In genomic region chr4:129416478-129416877, GRCm38 (mm10) we compare ENCODE assay signal across 16 mouse cellular contexts. TPM values are rescaled to one million over a fixed set of nuclear protein-coding genes. Genes with fewer than 3 reads are reported as not detected.
DNase-seq lines count a peak whose midpoint lies in the region; ATAC-seq lines count a peak whose summit lies in the region.
"Had no signal": no experiment of that assay in that cellular context is flagged by ENCODE, and none has a peak within 500 bp of the region (broad histone marks: within the 10 kb centered on the region; RNA-seq: fewer than 3 reads in every experiment).

No protein-coding gene starts in this region.

- H3K4me1 ChIP-seq in lung, embryonic 16.5 days (replicated peaks; ENCODE audit: control insufficient read depth, insufficient read depth, low read length) = no peaks in the 10 kb centered on the region
- H3K4me1 ChIP-seq in liver, embryonic 11.5 days (replicated peaks; ENCODE audit: control insufficient read depth, insufficient read depth, low read length) = peaks cover 10% of the 10 kb centered on the region
- H3K4me1 ChIP-seq in stomach, embryonic 16.5 days (ENCODE audit: control insufficient read depth, insufficient read depth, low read length) = no peaks in the 10 kb centered on the region
- H3K4me1 ChIP-seq in hindbrain, embryonic 10.5 days (replicated peaks) = no peaks in the 10 kb centered on the region
- H3K4me1 ChIP-seq: hindbrain, embryonic 13.5 days; neural tube, embryonic 12.5 days had no signal

- no peaks in the 10 kb centered on the region for H3K27me3 ChIP-seq in lung, embryonic 16.5 days (ENCODE audit: control insufficient read depth, insufficient read depth, low read depth, low read length)
- H3K27me3 ChIP-seq in liver, embryonic 11.5 days (replicated peaks; ENCODE audit: control insufficient read depth, insufficient read depth, low read length) = no peaks in the 10 kb centered on the region
- H3K27me3 ChIP-seq in stomach, embryonic 16.5 days (ENCODE audit: control insufficient read depth, insufficient read depth, low read length) = no peaks in the 10 kb centered on the region
- no peaks in the 10 kb centered on the region for H3K27me3 ChIP-seq in hindbrain, embryonic 10.5 days (ENCODE audit: insufficient read depth, poor library complexity, severe bottlenecking)
- H3K27me3 ChIP-seq: CH12.LX; hindbrain, embryonic 13.5 days; neural tube, embryonic 12.5 days had no signal

- no peak for ATAC-seq in lung, embryonic 16.5 days (ENCODE audit: low read depth)
- ATAC-seq in liver, embryonic 11.5 days (replicated peaks; ENCODE audit: low FRiP score) = peak; percentile 93
- peak; percentile 37; the same call in 1 of the 2 replicates for ATAC-seq in stomach, embryonic 16.5 days (ENCODE audit: insufficient read depth, low FRiP score)
- ATAC-seq: midbrain, embryonic 16.5 days had no signal

- DNase-seq in lung, postnatal 10 days = no peak
- peak; percentile 69 for DNase-seq in NIH3T3 (ENCODE audit: low read depth)
- DNase-seq in liver, embryonic 11.5 days (ENCODE audit: low spot score) = no peak
- DNase-seq in cerebellum, postnatal 10 days = no peak
- no peak for DNase-seq in hindbrain, embryonic 10.5 days (ENCODE audit: low spot score)
- DNase-seq: adrenal gland, postnatal 10 days; gastrocnemius, postnatal 10 days; kidney, adult 9 months had no signal

- 0 out of 2 replicates have a peak, but pooled peaks cover 2% of the 10 kb centered on the region for H3K9me3 ChIP-seq in lung, embryonic 16.5 days (ENCODE audit: control insufficient read depth, low read length)
- H3K9me3 ChIP-seq in liver, embryonic 11.5 days (ENCODE audit: control insufficient read depth, low read length) = peaks cover 3% of the 10 kb centered on the region; the same call in 1 of the 2 replicates
- no peaks in the 10 kb centered on the region for H3K9me3 ChIP-seq in stomach, embryonic 16.5 days (replicated peaks; ENCODE audit: control insufficient read depth, low read length)
- H3K9me3 ChIP-seq in hindbrain, embryonic 10.5 days = 0 out of 2 replicates have a peak, but pooled peaks cover 4% of the 10 kb centered on the region
- H3K9me3 ChIP-seq: hindbrain, embryonic 13.5 days; neural tube, embryonic 12.5 days had no signal

- 28% methylated on average over 5 of the region's 5 CpGs for WGBS in lung, embryonic 16.5 days
- 14% methylated on average over 5 of the region's 5 CpGs for WGBS in liver, embryonic 11.5 days
- 37% methylated on average over 5 of the region's 5 CpGs for WGBS in stomach, embryonic 16.5 days
- WGBS in hindbrain, embryonic 10.5 days = 80% methylated on average over 5 of the region's 5 CpGs

- H3K27ac ChIP-seq in lung, embryonic 16.5 days (ENCODE audit: low read length) = no peak overlapping the region
- peak overlapping the region; percentile 85 for H3K27ac ChIP-seq in liver, embryonic 11.5 days (ENCODE audit: low read depth, low read length)
- no peak overlapping the region for H3K27ac ChIP-seq in stomach, embryonic 16.5 days (ENCODE audit: low read length)
- no peak overlapping the region for H3K27ac ChIP-seq in hindbrain, embryonic 10.5 days
- H3K27ac ChIP-seq: hindbrain, embryonic 13.5 days; layer of hippocampus, adult 2 months; neural tube, embryonic 12.5 days had no signal

- H3K4me3 ChIP-seq in lung, embryonic 16.5 days (ENCODE audit: low read length) = no peak overlapping the region
- H3K4me3 ChIP-seq in liver, embryonic 11.5 days (ENCODE audit: low read depth, low read length) = no peak overlapping the region
- H3K4me3 ChIP-seq in stomach, embryonic 16.5 days (replicated peaks; ENCODE audit: low read length) = no peak overlapping the region
- H3K4me3 ChIP-seq in hindbrain, embryonic 10.5 days = no peak overlapping the region
- H3K4me3 ChIP-seq: hindbrain, embryonic 13.5 days; layer of hippocampus, adult 2 months; neural tube, embryonic 12.5 days had no signal

- no peaks in the 10 kb centered on the region for H3K36me3 ChIP-seq in lung, embryonic 16.5 days (ENCODE audit: control insufficient read depth, insufficient read depth, low read length)
- H3K36me3 ChIP-seq in liver, embryonic 11.5 days (ENCODE audit: control insufficient read depth, insufficient read depth, low read length) = 0 out of 2 replicates have a peak, but pooled peaks cover 2% of the 10 kb centered on the region
- H3K36me3 ChIP-seq in stomach, embryonic 16.5 days (ENCODE audit: control insufficient read depth, insufficient read depth, low read length) = no peaks in the 10 kb centered on the region
- H3K36me3 ChIP-seq in hindbrain, embryonic 10.5 days = no peaks in the 10 kb centered on the region
- H3K36me3 ChIP-seq: hindbrain, embryonic 13.5 days; neural tube, embryonic 12.5 days had no signal

- H3K4me2 ChIP-seq in lung, embryonic 16.5 days (ENCODE audit: low read depth, low read length) = no peak overlapping the region
- H3K4me2 ChIP-seq in liver, embryonic 11.5 days = no peak overlapping the region; the same call in 1 of the 2 replicates
- no peak overlapping the region for H3K4me2 ChIP-seq in stomach, embryonic 16.5 days (ENCODE audit: low read depth, low read length)
- H3K4me2 ChIP-seq: heart, embryonic 11.5 days; hindbrain, embryonic 13.5 days; neural tube, embryonic 12.5 days had no signal

- 0 out of 2 replicates have a peak overlapping the region, but pooled peaks have one; percentile 15 for H3K9ac ChIP-seq in lung, embryonic 16.5 days (ENCODE audit: low read length)
- H3K9ac ChIP-seq in liver, embryonic 11.5 days (ENCODE audit: low read depth, low read length) = no peak overlapping the region
- no peak overlapping the region for H3K9ac ChIP-seq in stomach, embryonic 16.5 days (ENCODE audit: low read length)
- H3K9ac ChIP-seq: hindbrain, embryonic 13.5 days; neural tube, embryonic 12.5 days had no signal

RNA-seq across cellular contexts. Expression of gene Zbtb8b, which starts 24.2 kb away (rescaled TPM):
- 2.7 and 4.1 TPM in 2 replicates for polyA plus RNA-seq in lung, embryonic 16.5 days (2015; fragmentation: Nextera tagmentation; extraction: Ambion mirVana)
- 2.4 and 2.8 TPM in 2 replicates for polyA plus RNA-seq in liver, embryonic 11.5 days (2014; fragmentation: Nextera tagmentation; extraction: Ambion mirVana)
- polyA plus RNA-seq in stomach, embryonic 16.5 days (2015; fragmentation: Nextera tagmentation; extraction: Ambion mirVana) = 1.4 and 1.6 TPM in 2 replicates
- 1.8 and 2.1 TPM in 2 replicates for polyA plus RNA-seq in hindbrain, embryonic 10.5 days (2016; fragmentation: Nextera tagmentation; extraction: Ambion mirVana)

RNA-seq across cellular contexts. Expression of gene Zbtb8a, which starts 38.6 kb away (rescaled TPM):
- 21.7 and 22.0 TPM in 2 replicates for polyA plus RNA-seq in lung, embryonic 16.5 days (2015; fragmentation: Nextera tagmentation; extraction: Ambion mirVana)
- 4.2 and 4.8 TPM in 2 replicates for polyA plus RNA-seq in liver, embryonic 11.5 days (2014; fragmentation: Nextera tagmentation; extraction: Ambion mirVana)
- polyA plus RNA-seq in stomach, embryonic 16.5 days (2015; fragmentation: Nextera tagmentation; extraction: Ambion mirVana) = 17.4 and 19.2 TPM in 2 replicates
- polyA plus RNA-seq in hindbrain, embryonic 10.5 days (2016; fragmentation: Nextera tagmentation; extraction: Ambion mirVana) = 7.7 and 11.8 TPM in 2 replicates

RNA-seq across cellular contexts. Expression of gene Bsdc1, which starts 44.9 kb away (rescaled TPM):
- 25.5 and 29.2 TPM in 2 replicates for polyA plus RNA-seq in lung, embryonic 16.5 days (2015; fragmentation: Nextera tagmentation; extraction: Ambion mirVana)
- polyA plus RNA-seq in liver, embryonic 11.5 days (2014; fragmentation: Nextera tagmentation; extraction: Ambion mirVana) = 21.6 and 22.5 TPM in 2 replicates
- polyA plus RNA-seq in stomach, embryonic 16.5 days (2015; fragmentation: Nextera tagmentation; extraction: Ambion mirVana) = 28.0 and 30.5 TPM in 2 replicates
- polyA plus RNA-seq in hindbrain, embryonic 10.5 days (2016; fragmentation: Nextera tagmentation; extraction: Ambion mirVana) = 22.2 and 24.8 TPM in 2 replicates
